Mouse (Mus musculus): ENCODE measurements around the gene Bok.

DNA sequence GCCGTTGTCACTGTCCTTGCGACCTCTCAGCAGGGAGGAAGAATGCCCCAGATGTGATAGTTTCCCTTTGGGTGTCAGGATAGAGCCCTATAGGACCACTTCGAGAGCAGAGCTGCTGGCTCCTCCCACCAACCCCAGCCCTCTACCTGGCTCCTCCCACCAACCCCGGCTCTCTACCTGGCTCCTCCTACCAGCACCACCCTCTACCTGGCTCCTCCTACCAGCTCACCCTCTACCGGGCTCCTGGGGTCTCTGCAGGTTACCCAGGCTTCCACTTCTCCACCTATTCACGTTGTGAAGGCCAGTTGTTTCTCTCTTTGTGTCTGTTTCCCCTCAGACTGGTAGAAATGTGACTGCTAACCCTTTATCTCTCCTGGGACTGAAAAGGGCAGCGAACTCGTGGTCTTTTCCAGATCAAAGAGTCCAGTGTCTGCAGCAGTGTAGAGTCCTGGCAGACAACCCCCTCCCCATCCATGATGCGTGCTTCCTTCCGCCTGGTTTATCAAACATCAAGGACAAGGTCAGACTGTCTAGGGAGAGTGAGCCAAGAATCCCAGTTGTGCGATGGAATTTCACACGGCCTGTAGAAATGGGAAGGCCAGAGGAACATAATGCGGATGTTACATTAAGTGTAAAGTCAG lies 17.6 kb upstream of the Bok start:
- TF ChIP-seq POLR2A (IDR thresholded peaks at IDR 0.05; ENCODE audit: borderline replicate concordance, extremely low read depth, low read depth, low read length) (no peak), CTCF (IDR thresholded peaks at IDR 0.05; ENCODE audit: insufficient read depth, low read length) (no peak)

Data from lung, adult 2 months (tissue).